Mouse (Mus musculus) forebrain, embryonic 13.5 days (tissue): ENCODE data around the gene 2610528A11Rik. TPM values are rescaled to one million over a fixed set of nuclear protein-coding genes. Genes with fewer than 3 reads are reported as not detected.
A peak's percentile ranks its signal among the peaks of the same experiment; 100 is the strongest.
"Not testable (repeated sequence)": the region's sequence is repeated elsewhere in the genome, so short reads cannot be mapped to it uniquely, and the experiment has no call there.

ENCODE experiments used
- ATAC-seq: fragments of 200-750 bp; cut with Nextera tagmentation; 2 replicates; pipeline ENCODE4 v1.8.0; 2017
- H3K27ac ChIP-seq: fragments of 300-500 bp; sonication (generic); 2 replicates; pipeline ENCODE4 v1.5.1; 2015; ENCODE audit warnings: inconsistent platforms, mild to moderate bottlenecking, moderate library complexity
- H3K27me3 ChIP-seq: fragments of 300-500 bp; sonication (generic); 2 replicates; pipeline ENCODE4 v1.6.1; 2015; ENCODE audit warnings: mild to moderate bottlenecking, inconsistent platforms
- H3K36me3 ChIP-seq: fragments of 300-500 bp; sonication (generic); 2 replicates; pipeline ENCODE4 v1.6.1; 2015; ENCODE audit warnings: mild to moderate bottlenecking, inconsistent platforms; ENCODE audit not compliant: poor library complexity, severe bottlenecking
- H3K4me1 ChIP-seq: fragments of 300-500 bp; sonication (generic); 2 replicates; pipeline ENCODE4 v1.6.1; 2015; ENCODE audit warnings: inconsistent platforms
- H3K4me2 ChIP-seq: fragments of 300-500 bp; sonication (generic); 2 replicates; pipeline ENCODE4 v1.6.1; 2015; ENCODE audit warnings: inconsistent platforms, mild to moderate bottlenecking, moderate library complexity
- H3K4me3 ChIP-seq: fragments of 300-500 bp; sonication (generic); 2 replicates; pipeline ENCODE4 v1.5.1; 2015; ENCODE audit warnings: mild to moderate bottlenecking, inconsistent platforms
- H3K9ac ChIP-seq: fragments of 300-500 bp; sonication (generic); 2 replicates; pipeline ENCODE4 v1.6.1; 2015; ENCODE audit warnings: mild to moderate bottlenecking, inconsistent platforms
- H3K9me3 ChIP-seq: fragments of 300-500 bp; sonication (generic); replicated peaks from 2 replicates; pipeline ENCODE4 v1.6.1; 2016; ENCODE audit warnings: inconsistent platforms
- WGBS: fragments of 180-500 bp; shearing (Covaris S2); methylation state at CpG from one replicate; pipeline ENCODE4 v1.1.7; 2015; 5-methylcytosine and 5-hydroxymethylcytosine counted together
- polyA plus RNA-seq: library from polyadenylated mRNA; unstranded; fragments of >200 nt; fragmentation: Nextera tagmentation; extraction: Ambion mirVana; gene quantifications from 2 replicates; pipeline ENCODE4 v1.2.1, GENCODE M21; 2015

Gene 2610528A11Rik
- 0.26 TPM in 1 of 2 replicates, not detected in the other for polyA plus RNA-seq

DNA sequence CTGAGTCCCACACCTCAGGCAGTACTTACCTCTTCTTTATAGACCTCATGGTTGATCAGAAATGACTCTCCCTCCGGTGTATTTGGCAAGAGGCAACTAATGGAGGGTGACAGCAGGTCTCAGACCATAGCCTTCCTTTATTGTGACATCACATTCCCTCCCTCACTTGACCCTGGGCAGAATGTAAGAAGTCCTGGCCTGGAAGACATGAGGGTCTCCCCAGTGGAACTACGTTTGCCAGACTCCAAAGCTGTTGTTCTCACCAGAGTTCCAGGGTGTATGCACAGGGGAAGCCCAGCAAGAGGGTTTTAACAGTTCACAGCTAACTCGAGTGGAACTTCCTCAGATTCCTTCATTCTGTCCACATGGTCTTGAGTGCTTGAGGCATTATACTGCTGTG, at the start of gene 2610528A11Rik:
Gene 2610528A11Rik, minus strand, starts transcription at position 101 of the 400 bp plus-strand sequence.
- H3K4me2 ChIP-seq: no peak within 1 kb of the TSS
- WGBS: 68% methylated on average over 3 of the region's 3 CpGs
- H3K4me3 ChIP-seq: no peak within 1 kb of the TSS
- H3K36me3 ChIP-seq: peaks cover 2% of the 10 kb centered on the region; the same call in 1 of the 2 replicates
- no peak for ATAC-seq
- no peaks in the 10 kb centered on the region for H3K27me3 ChIP-seq
- no peak within 1 kb of the TSS for H3K9ac ChIP-seq
- no peak within 1 kb of the TSS for H3K27ac ChIP-seq
- no peaks in the 10 kb centered on the region for H3K4me1 ChIP-seq
- no peaks in the 10 kb centered on the region for H3K9me3 ChIP-seq

DNA sequence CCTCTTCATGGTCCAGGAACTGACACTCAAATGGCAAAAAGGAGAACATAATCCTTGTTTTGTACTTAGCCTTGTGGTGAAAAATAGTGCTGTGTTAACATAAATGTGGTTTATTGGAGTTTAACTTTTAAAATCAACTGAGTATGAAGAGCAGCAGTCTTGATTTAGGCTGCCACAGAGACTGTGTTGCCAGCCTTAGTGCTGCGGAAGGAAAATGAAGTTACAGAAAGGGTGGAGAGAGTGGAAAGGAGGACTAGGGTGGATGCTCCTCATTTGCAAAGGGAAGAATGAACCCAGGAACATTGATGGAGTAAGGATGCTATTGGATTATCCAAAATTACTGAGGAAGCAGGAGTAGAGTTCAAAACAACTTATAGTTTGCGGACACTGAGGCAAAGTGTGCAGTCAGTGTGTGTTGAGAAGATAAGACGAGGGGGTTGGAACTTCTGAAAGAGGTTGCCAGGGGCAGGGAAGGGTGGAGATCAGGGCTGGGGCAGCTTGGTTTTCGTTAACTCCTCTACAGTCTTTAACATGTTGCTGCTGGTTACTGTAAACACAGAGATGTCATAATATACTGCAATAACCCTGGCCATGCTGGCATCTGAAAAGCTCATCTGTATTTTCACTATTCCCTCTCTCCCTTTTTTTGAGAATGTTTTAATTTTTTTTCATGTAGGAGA, 49.6 kb upstream of the 2610528A11Rik start:
- WGBS: 83% methylated on average over 4 of the region's 4 CpGs
- H3K4me2 ChIP-seq: no peak overlapping the region

DNA sequence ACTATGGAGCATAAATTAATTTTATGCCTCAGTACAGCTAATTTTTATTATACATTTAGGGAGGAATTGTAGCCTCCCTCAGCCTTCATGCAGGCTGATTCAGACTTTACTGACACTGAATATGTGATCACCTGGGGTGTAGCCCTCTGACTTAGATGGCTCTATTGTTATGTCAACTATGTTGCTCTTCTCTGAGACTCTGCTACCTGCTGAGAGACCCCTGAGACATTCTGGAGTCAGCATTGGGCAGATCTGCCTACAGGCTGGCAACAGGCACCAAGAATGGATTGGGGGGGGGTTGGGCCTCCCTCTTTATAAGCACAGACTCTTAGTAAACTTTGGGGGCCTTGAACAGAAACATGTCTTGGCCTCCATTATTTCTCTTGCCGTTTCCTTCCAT, 40.6 kb upstream of the 2610528A11Rik start:
- Histone ChIP-seq H3K9ac (no peak overlapping the region), H3K9me3 (peaks cover 10% of the 10 kb centered on the region), H3K27me3 (no peaks in the 10 kb centered on the region), H3K4me2 (no peak overlapping the region), H3K27ac (no peak overlapping the region), H3K4me1 (no peaks in the 10 kb centered on the region), H3K4me3 (no peak overlapping the region), H3K36me3 (no peaks in the 10 kb centered on the region)
- ATAC-seq: no peak
- WGBS: 92% methylated on average over 1 of the region's 1 CpGs

More for the DNA sequence above, 49.6 kb upstream of the 2610528A11Rik start:
- Histone ChIP-seq H3K9ac (no peak overlapping the region), H3K9me3 (no peaks in the 10 kb centered on the region), H3K27ac (no peak overlapping the region), H3K36me3 (no peaks in the 10 kb centered on the region), H3K4me1 (no peaks in the 10 kb centered on the region), H3K4me3 (no peak overlapping the region), H3K27me3 (no peaks in the 10 kb centered on the region)
- no peak for ATAC-seq

DNA sequence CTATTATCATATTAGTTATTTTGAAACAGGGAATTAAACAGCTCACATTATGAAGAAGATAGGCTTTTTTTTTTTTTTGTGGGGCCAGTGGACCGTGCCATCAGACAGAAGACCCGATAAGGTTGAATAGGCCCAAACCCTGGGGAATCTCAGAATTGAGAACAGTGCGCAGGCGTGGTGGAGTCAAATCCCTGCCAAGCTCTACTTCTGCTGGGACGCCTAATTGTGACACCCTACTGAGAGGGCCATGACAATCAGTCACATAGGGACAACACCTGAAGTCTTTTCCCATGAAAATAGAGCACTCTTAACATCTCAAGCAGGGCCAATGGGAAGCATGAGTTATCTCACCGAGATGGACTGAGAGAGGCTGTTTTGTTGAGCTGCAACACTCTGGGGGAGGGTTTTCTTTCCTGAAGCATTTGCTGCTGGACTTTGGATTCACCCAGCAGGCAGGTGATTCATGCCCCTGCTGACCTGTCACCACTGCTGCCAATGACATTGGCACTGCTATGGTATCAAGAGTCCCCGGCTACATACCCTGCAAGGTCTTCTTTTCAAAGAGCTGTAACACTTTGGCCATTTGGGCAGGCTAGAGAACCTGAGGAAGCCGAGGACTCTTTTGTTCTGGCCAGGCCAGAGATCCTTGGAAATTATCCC, 25.4 kb upstream of the 2610528A11Rik start:
- no peak for ATAC-seq

DNA sequence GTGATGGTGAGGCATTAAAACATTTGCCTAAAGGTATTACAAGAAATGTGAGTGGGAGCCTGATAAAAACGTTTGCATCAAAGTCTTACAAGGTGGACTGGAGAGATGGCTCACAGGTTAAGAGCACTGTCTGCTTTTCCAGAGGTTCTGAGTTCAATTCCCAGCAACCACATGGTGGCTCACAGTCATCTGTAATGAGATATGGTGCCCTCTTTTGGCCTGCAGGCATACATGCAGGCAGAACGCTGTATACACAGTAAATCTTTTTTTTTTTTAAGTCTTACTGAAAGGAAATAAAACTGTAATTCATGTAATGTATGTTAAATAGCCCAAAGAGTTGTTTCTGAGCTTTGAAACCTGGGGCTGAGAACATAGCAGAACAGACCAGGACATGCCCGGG, 23.8 kb upstream of the 2610528A11Rik start:
- H3K4me1 ChIP-seq, ATAC-seq: not testable (repeated sequence)
- 82% methylated on average over 2 of the region's 3 CpGs for WGBS

More for the DNA sequence above, 25.4 kb upstream of the 2610528A11Rik start:
- H3K9me3 ChIP-seq: no peaks in the 10 kb centered on the region
- H3K4me3 ChIP-seq: no peak overlapping the region
- no peak overlapping the region for H3K9ac ChIP-seq
- H3K4me1 ChIP-seq: peaks cover 2% of the 10 kb centered on the region; the same call in 1 of the 2 replicates
- no peaks in the 10 kb centered on the region for H3K36me3 ChIP-seq
- H3K27ac ChIP-seq: no peak overlapping the region
- no peaks in the 10 kb centered on the region for H3K27me3 ChIP-seq
- WGBS: 53% methylated on average over 8 of the region's 8 CpGs
- H3K4me2 ChIP-seq: no peak overlapping the region

DNA sequence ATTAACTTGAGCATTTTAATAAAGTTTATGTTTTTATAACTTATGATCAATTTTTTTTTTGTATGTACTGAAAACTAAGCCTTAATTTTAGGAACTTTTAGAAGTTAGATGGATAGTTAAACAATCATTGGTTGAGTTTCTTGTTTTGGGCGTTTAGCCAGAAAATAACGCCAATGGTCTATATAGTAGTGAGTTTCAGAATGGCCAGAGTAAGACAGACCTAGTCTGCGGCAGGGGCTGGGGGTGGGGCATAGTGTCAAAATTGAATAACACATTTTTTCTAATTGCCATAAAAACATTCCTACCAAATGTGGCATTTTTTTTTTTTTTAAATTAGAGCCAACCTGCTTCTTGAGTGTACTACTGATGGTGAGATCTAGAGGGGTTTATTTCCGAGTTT, 22.3 kb upstream of the 2610528A11Rik start:
- Histone ChIP-seq H3K4me2 (no peak overlapping the region), H3K9me3 (no peaks in the 10 kb centered on the region), H3K4me3 (no peak overlapping the region), H3K4me1 (peaks cover 9% of the 10 kb centered on the region), H3K27ac (no peak overlapping the region), H3K36me3 (peaks cover 14% of the 10 kb centered on the region), H3K27me3 (no peaks in the 10 kb centered on the region), H3K9ac (no peak overlapping the region)
- no peak for ATAC-seq
- 71% methylated on average over 4 of the region's 4 CpGs for WGBS

More for the DNA sequence above, 23.8 kb upstream of the 2610528A11Rik start:
- not testable (repeated sequence) for H3K4me2 ChIP-seq, H3K36me3 ChIP-seq, H3K9me3 ChIP-seq, H3K27ac ChIP-seq, H3K27me3 ChIP-seq, H3K9ac ChIP-seq, H3K4me3 ChIP-seq

DNA sequence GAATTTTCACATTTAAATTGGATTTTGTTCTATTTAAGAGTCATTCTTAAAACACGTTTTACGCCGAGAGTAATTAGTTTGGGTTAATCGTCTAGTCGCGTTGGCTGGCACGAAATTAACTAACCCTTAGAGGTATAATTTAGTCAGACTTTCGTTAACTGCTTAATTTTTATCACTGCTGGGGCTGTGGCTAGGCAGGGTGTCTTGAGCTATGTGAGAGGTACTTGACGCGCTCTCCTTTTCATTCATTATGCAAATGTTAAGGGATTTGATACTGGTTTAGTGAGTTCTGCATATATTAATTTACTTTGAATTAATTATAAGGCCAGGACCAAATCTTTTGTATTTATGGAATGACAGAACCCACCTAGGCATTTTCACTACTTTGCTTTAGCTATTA, 21.8 kb upstream of the 2610528A11Rik start:
- no peaks in the 10 kb centered on the region for H3K9me3 ChIP-seq
- whole genome bisulfite sequencing: 0% methylated on average over 10 of the region's 10 CpGs
- peak overlapping the region; percentile 61 for H3K4me2 ChIP-seq
- H3K4me3 ChIP-seq: peak overlapping the region; percentile 91
- H3K27ac ChIP-seq: no peak overlapping the region
- ATAC-seq: peak; percentile 66
- no peaks in the 10 kb centered on the region for H3K27me3 ChIP-seq
- peaks cover 9% of the 10 kb centered on the region for H3K4me1 ChIP-seq
- H3K36me3 ChIP-seq: peaks cover 18% of the 10 kb centered on the region
- peak overlapping the region; percentile 91 for H3K9ac ChIP-seq

DNA sequence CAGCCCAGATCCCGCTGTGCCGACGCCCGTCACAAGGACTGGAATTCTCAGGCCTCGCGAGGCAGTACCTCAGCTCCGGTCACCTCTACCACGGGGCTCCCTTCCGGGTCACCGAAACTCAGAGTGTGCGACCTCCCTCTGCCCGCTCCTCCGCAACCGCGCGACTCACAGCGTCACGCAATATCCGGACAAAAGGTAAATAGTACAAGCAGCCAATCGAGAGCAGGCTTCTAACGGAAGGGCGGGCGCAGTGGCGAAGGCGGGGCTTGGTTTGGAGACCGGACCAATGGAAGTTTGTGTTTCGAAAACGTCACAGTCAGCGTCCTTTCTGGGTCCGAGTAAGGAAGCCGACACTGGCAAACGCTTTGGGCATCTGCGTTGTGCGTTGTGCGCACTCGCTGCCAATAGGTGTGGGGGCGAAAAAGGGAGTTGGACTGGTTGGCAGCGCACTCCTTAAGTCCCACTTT, 21.3 kb upstream of the 2610528A11Rik start, which contains the start of gene Ghitm:
Gene Ghitm, minus strand, starts transcription at position 146 of the 467 bp plus-strand sequence.
- 0% methylated on average over 38 of the region's 38 CpGs for WGBS
- Histone ChIP-seq H3K27me3 (no peaks in the 10 kb centered on the region), H3K36me3 (peaks cover 23% of the 10 kb centered on the region), H3K27ac (peak within 1 kb of the TSS; percentile 44; the same call in 1 of the 2 replicates), H3K4me2 (peak within 1 kb of the TSS; percentile 63), H3K9me3 (no peaks in the 10 kb centered on the region), H3K9ac (peak within 1 kb of the TSS; percentile 91), H3K4me1 (peaks cover 9% of the 10 kb centered on the region), H3K4me3 (peak within 1 kb of the TSS; percentile 91)
- peak; percentile 99 for ATAC-seq

DNA sequence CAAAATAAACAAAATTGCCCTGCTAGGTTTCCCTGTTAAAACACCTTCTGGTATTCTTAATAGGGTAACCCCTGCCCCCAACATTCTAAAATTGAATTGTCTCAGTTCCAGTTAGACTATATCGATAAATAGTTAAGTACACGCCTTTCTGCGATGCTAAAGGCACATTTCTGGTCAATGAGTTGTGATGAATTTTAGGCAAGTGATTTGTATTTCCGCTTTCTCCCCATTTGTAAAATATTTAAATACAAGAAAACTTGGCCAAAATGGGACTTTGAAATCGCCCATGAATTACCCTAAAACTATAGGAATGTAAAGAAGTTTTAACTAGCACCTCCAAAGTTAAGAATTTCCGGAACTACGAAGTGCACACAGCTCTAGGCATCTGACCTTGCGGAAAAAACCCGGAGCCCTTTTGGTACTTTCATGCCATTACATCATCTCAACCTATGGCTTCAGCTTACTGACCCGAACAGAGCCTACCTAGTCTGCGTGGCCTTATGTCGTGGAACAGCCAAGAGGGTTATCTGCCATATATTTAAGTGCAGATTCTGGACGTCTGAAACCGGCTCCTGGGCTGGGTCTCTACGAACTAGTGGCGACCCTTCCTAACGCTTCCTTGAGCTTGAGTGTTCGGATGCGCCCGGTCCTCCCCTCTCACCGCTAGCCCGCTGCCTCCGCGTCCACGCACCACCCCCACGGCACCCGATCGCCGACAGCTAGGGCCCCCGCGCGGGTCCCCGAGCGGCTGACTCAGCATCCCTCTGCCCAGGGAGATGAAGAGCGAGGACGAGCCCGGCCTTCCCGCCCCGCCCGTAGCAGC, 20.7 kb upstream of the 2610528A11Rik start:
- Histone ChIP-seq H3K4me3 (peak overlapping the region; percentile 91), H3K4me1 (peaks cover 9% of the 10 kb centered on the region), H3K4me2 (peak overlapping the region; percentile 63), H3K36me3 (peaks cover 28% of the 10 kb centered on the region), H3K27me3 (no peaks in the 10 kb centered on the region), H3K9ac (peak overlapping the region; percentile 91), H3K9me3 (no peaks in the 10 kb centered on the region), H3K27ac (peak overlapping the region; percentile 44; the same call in 1 of the 2 replicates)
- 3% methylated on average over 40 of the region's 40 CpGs for WGBS
- no peak for ATAC-seq

DNA sequence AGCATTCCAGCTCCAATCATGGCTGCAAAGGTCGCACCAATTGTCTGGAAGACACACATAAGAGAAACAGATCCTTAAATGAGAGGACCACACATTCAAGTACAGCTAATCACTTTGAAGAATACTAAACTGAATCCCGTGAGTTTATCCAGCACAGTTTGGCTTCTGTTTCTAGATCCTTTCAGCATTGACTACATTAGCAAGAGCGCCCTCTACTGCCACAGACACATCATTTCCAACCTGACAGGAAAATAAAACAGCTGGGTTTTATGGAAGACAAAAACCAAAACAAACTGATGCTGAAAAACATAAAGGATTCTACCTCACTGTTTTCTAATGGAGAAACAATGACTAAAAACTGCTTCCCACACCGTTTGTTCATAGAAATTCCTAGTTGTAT, 13.8 kb upstream of the 2610528A11Rik start:
- Histone ChIP-seq H3K36me3 (peaks cover 81% of the 10 kb centered on the region), H3K4me3 (no peak overlapping the region), H3K27me3 (no peaks in the 10 kb centered on the region), H3K9ac (no peak overlapping the region), H3K4me2 (no peak overlapping the region), H3K9me3 (no peaks in the 10 kb centered on the region), H3K4me1 (no peaks in the 10 kb centered on the region), H3K27ac (no peak overlapping the region)
- no peak for ATAC-seq
- WGBS: 50% methylated on average over 4 of the region's 4 CpGs

DNA sequence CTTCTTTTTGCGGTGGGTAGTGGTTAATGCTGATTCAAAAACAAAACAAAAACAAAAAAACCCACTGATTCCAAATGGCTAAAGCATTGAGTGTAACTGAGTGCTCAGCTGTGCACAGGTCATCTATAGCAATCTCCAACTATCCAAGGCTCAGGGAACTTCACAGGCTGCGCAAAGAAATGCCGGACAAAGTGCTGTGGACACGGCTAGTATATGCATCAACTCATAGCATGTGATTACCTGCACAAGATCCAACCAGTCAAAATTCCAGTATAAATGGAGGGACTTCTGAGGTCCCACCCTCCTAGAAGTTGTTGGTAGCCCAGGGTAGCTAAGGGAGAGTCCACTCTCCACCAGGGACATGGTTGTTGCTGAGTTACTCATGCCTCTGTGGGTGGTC, 5.4 kb upstream of the 2610528A11Rik start:
- Histone ChIP-seq H3K36me3 (peaks cover 44% of the 10 kb centered on the region), H3K27me3 (no peaks in the 10 kb centered on the region), H3K4me1 (no peaks in the 10 kb centered on the region), H3K4me2 (no peak overlapping the region), H3K9me3 (no peaks in the 10 kb centered on the region), H3K4me3 (no peak overlapping the region), H3K27ac (no peak overlapping the region), H3K9ac (no peak overlapping the region)
- whole genome bisulfite sequencing: 93% methylated on average over 4 of the region's 4 CpGs
- no peak for ATAC-seq
